Mouse (Mus musculus) cerebellum, postnatal 10 days (tissue): ENCODE results near the gene Fgfr3.

Experiments used
- DNase-seq, 2 experiments: peaks; one replicate each; pipeline ENCODE4 v3.0.0; 2021; ENCODE audit warnings: mixed read lengths in 2 of 2

The Fgfr3 gene

DNA sequence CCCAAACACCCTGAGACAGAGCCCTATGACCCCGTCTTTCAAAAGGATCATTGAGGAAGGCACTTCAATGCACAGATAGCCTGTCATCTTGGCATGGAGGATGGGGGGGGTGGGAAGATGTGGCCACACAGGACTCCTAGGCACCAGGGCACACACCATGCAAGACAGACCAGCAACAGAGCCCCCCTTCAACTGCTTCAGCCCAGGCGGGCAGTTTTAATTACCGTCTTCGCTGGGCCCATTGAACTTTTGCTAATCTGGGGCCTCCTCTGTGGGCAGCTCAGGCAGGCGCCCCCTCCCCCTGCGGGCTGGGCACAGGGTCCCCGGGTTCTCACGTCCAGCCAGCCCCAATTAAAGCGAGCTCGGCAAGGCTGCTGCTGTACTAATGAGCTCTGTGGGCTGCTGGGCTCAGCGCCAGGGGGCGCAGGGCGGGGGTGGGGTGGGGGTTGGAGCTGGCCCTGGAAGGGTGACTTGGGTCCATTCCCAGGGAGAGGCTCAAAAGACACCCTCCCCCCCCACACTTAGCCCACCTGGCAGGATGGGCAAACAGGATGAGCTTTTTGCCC, 23.4 kb upstream of the Fgfr3 start:
- DNase-seq, result peak; percentile 50 to 69

DNA sequence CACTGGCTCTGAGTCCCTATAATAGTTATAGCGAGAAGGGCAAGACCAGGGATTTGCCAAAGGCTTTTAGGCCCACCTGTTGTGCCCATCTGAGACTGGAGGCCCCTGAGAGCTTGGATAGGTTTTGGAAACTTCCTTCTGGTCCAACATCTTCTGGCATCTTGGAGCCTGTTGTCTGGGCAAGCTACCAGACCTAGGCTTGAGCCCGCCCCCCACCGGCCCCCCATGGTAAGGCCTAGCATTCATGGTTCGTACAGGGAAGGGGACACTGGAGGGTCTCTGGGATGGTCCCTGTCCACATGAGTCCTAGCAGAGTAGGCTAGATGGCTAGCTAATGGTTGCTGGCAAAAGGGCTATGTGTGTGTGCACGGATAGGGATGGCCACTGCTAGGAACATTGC, 22.8 kb upstream of the Fgfr3 start:
- DNase-seq, result peak in 1 of 2 experiments; percentile 51

DNA sequence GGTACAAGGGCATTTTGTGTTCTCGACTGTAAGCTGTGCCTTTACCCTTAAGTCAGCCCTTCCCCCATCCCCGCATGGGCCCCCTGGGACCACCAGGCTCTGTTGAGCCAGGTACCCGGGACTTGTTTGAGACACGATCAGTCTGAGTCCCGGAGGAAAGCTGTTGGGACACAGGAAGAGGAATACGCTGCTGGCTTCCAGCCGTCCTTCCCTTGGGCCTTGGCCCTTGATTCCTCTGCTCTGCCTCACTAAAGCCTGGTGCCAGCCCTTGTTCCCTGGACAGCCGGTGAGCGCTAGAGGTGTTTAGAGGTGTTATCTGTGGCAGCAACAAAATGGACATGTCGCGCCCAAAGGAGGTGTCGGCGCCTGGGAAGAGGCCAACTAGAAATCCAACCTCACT, 21.5 kb upstream of the Fgfr3 start:
- no peak for DNase-seq

DNA sequence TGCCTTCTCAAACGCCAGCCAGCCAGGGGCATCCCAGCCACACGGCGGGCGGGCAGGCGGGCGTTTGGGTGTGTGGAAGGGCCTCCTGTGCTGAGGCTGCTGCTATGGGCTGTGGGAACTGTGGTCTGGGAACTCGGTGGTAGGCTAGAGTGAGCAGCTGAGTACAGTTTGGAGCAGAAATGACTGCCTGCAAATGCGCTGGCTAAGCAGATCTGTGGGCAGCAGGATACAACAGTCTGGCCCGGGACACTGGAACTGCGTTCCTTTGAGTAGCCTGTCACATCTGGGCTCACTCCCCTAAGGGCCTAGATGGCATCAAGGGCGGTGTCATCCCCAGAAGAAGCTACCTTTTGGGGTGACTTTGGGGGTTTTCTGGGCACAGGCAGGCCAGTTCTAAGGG, 19.6 kb upstream of the Fgfr3 start:
- DNase-seq, result no peak

DNA sequence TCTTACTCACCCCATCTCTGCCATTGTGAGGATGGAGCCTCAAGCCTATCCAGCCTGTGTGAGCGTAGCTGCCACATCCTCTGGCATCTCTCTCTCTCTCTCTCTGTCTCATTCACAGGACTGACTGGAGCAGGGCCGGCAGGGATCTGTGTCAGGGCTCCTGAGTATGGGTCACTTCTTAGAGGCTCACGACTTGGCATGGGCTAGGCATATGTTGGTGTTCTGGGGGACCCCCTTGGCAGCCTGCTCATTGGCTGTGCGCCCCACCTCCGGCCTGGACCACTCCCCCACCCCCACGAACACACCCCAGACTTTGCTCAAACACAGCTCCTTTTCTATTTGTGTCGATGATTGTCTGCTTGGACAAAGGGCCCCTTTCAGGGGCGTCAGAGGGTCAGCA, 17.5 kb upstream of the Fgfr3 start:
- DNase-seq, result no peak

DNA sequence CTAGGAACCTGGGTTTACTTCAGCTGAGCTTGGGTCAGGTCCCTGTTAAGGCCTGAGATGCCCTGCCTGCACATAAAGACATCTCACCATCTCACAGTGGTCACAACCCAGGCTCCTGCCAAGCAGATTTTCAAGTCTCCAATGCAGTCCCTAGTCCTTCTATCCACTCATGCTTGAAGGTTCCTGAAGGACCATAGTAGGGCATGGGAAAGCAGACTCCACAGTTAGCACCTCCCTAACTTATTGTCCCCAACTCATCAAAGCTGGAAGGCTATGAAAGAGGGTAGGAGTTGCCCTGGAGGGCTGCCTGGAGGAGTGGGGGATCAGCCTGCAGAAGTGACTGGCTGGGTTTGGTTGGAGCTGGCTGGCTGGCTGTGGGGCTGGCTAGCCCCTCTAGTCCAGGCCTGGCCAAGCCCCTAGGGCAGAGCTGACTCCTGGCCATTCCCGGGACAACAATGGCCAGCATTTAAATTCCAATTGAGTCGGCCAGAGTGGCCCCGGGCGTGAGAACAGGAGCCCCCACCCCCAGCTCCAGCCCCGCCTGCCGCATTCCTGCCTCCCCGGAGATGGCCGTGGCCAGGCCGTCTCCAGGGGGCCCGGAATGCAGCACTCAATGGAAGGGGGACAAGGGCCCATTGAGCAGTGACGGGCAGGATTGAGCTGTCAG, 16.4 kb upstream of the Fgfr3 start:
- peak; percentile 46 to 68 for DNase-seq

DNA sequence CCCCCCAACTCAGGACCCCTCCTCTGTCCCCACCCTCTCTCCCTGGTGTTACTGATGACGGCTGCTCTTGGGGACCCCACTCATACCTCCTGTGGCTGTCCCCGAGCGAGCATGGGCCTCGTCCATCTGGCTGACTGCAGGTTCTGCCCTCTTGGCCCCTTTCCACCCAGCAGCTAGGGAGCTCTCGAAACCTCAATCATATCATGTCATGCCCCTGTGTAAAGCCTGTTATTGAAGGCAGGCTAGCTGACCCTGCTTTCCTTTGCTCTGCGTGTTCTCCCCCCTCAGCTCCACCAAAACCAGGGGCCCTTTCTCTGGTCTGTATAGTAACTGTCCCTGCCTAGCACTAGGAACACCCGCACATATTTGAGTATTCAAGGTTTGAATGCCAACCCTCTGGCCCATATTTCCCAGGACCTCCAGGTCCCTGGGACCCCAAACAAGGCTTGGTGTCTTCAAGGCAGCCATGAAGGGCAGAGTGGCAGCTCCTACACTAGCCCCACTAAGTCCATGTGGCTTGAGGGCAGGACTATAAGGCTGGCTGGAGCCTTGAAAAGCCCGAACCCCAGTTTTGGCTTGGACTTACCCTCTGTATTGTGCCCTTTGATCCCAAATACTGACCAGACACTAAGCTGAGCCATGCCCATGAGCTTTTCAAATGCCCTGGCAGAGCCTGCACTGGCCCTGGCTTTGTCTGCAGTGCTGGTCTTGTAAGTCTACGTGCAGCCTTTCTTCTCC, 15.7 kb upstream of the Fgfr3 start:
- DNase-seq, result peak; percentile 57 to 66

DNA sequence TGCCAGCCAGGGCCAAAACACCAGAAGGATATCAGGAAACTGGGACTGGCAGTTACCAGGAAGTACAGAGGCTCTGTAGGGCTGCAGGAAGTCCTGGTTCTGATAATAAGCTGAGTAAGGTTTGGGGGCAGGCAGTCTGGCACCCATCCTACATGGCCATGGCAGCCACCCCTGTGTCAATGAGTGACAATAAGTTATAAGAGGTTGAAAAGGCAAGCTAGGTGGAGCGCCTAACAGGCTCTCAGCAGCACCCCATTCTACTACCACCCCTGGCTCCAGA, 15.2 kb upstream of the Fgfr3 start:
- DNase-seq, result no peak

DNA sequence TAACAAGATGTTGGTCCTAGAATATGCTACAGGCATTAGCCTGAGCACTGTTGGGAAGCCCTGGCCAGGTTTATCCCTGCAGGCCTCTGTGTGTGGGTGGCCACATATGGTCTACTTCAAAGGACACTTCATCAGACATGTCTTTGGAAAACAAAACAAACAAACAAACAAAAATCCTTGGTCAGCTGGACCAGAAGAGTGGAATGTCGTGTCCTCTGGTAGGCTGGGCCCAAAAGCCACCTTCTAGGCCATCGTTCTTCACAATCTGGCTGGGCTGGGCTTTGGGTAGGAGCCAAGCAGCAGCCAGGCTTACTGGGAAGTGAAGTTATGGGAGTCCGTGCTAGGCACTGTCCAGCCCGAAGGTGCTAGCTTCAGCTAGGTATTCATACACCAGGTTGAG, 14.3 kb upstream of the Fgfr3 start:
- DNase-seq, result no peak

DNA sequence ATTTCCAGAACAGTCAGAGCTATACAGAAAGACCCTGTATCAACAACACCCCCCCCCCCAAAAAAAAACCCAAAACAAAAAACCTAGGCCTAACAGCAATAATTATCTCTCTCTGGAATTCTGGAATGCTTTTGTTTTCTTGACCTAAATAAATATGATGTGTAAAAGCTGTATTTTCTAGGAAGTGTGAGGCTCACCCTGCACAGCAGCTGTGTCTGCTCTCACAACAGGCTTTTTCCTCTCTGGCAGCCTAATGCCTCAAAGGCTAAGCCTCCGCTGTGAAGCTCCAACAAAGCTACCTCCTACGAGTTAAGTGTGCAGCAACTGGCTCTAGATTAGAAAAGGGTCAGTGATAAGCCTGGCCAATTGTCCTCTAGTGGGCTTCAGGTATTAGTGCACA, 12.4 kb upstream of the Fgfr3 start:
- DNase-seq, result no peak

DNA sequence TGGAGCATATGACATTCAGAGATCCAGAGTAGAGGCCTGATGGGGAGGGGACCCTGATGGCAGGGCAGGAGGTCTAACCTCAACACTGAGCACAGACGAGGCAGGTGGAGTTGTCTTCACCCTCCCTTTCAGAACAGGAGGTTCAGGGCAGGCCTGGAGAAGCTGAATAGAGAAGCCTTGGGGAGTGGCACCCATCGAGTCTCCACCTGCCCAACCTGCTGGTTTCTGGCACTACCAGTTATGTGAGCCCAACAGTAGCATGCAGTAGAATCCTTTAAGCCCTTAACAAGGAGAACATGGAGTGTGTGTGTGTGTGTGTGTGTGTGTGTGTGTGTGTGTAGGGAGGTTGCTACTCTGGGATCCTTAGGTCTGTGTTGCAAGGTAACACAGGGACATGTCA, 8.9 kb upstream of the Fgfr3 start:
- no peak for DNase-seq

DNA sequence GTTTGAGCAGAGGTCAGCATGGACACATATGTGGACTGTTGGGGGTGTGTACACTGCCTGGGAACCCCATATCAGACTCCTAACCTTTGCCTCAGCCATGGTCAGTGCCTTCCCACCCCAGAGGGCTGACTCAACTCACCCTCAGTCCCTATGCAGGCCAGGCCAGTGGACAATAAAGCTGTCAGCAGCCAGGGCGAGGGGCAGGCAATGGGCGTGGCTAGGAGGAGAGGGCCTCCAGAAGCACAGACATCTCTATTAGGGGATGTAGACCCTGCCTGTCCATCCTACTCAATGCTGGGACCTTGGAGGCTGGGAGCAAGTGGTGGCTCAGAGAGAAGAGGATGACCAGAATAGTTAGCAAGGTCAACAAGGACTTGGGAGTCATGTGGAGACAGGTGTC, 6.3 kb upstream of the Fgfr3 start:
- DNase-seq, result no peak

DNA sequence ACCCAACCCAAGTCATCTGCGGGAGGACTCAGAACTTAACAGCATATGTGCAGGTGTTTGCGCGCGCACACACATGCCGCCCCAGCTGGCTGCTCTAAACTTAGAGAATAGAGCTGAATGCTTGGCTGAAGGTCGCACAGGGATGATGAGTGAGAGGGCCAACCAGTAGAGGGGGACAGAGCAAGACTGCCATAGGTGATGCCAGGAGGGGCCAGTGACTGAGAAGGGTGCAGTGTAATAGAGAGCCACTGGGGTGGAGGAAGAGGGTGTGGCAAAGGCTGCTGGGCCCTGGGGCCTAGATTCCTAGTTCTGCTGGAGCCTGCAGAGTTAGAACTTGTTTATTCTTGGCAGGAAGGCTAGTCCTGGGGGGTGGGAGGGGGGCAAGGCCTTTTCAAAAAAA, 5.0 kb upstream of the Fgfr3 start:
- DNase-seq, result no peak

DNA sequence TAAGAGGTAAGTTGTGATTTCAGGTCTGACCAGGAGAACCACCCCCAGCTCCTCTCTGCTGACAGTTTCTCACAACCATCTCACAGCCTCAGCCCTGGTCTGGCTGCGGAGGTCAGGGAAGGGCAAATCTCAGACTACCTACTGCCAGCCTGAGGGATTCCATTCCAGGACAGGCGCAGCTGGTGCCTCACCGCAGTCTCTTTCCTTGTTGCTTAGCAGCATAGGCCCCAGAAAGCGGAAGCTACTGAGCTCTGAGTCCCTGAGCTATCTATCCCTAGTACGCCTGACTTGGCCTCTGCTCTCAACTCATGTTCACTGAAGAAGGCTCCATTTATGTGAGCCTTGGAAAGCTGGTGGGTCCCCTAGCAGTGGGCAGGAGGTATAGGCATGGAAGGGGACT, 3.0 kb upstream of the Fgfr3 start:
- no peak for DNase-seq

DNA sequence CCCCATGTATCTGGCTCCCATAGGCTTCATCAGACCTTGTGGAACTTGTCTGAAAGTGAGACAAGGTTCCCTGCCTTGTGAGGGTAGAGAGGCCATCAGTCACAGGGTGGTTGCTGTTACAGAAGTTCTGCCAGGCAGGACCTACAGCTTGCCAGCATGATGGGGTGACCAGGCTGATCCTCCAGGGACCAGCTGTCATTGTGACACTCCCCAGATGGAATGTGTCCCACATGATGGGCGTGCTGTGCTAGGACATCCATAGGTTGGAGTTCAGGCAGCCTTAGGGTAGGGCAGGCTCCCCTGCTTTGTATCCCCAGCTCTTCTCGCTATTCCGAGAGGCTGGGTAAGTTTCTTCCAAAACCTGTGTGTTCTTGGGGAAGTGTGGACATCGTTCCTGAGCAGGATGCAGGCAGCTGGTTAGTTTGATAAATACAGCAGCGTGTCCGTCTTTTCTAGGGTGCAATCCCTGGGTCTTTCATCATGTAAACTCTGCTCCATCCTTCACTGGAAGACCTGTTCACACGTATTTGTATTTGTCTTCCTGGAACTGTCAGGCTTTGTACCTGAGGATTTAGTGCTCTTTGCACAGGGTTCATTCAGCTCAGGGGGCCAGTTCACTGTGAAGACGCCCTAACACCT, 503 bp upstream of the Fgfr3 start:
- no peak for DNase-seq

DNA sequence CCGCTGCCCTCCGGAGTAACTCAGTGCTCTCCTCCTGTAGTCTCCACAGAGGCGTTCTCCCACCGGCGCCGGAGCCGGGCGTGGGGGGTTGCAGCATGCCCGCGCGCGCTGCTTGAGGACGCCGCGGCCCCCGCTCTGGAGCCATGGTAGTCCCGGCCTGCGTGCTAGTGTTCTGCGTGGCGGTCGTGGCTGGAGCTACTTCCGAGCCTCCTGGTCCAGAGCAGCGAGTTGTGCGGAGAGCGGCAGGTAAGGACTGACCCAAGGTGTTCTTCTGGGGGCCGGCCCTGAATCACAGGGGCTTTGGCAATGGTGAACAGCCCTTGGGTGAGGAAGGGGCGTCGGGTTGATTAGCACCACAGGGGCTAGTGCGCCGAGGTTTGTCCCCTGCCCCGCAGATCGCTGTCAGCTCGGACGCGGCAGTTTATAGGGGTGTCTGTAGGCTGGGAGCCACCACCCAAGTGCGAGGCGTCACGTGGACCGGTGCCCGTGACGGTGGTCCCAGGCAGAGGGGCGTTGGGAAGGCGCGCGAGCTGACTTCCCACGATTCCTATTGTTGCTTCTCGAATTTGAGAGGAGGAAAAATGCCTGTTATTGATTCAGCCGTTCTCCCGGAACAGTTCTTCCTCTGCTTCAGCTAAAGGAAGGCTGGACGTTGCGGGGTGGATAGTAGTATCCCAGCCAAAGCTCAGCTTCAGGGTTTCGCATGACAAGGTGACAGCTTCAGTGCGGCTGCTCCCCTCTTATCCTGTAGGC, 968 bp downstream of the Fgfr3 start:
- peak in 1 of 2 experiments; percentile 32 for DNase-seq

DNA sequence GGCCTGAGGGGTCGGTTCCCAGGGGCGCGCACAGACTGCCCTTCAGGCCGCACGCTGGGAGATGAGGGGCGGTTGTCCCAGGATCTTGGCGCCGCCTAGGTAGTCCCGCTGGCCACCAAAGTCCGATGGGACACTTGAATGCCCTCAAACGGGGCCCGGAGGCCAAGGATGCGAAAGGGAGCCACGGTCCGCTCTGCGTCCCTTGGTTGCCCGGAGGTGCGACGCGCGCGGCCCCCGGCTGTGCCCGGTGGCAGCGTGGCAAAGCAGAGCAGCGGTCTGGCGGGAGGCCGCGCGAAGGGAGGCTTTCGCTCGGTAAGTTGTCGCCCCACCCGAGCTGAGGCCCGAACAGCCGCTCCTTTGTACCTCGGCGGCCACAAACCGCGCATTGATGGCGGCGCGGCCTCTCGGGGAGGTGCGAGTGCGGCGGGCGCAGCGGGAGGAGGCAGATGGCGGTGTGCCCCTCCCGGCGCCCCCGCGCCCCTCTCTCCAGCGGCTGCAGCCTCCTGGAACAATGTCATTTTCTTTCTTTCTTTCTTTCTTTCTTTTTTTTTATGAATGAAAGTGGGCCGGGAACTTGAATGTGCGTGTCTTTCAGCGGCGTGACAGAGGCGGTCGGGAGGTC, 1.7 kb downstream of the Fgfr3 start:
- peak; percentile 34 to 46 for DNase-seq

DNA sequence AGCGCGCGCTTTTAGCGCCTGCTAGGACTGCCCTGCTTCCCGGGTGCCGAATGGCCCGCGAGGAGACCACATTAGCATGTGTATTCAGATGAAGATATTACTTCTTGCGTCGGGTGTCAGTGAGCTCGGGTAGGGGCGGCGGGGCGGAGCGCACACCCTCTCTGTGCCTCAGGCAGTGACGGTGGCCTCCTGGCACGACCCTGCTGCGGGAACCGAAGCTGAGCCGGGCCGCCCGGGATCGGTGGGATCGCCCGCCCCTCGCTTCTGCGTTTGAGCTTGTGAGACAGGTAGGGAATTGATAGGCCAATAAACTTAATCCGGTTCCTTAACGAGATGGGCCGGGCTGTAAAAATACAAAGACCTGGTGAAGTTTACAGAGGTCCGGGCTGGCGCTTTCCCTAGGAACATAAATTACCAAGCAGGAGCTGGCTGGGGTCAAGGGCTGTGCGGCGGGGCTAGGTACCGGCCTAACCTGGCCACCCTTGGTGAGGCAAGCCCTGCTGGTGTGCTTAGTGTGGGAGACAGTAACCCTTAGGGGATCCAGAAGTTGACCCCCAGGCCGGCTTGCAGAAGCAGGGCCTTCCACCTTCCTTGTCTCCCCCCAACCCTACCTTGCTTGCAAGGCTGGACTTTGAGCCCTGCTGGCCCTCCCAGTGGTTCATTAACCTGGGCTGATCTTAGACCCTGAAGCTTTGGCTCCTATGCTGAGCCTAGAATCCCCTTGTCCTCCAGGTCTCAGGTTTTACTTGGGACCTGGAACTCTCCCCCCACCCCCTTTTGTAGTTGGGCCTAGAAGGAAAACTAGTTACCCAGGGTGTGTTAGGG, 2.4 kb downstream of the Fgfr3 start:
- peak in 1 of 2 experiments; percentile 34 for DNase-seq

DNA sequence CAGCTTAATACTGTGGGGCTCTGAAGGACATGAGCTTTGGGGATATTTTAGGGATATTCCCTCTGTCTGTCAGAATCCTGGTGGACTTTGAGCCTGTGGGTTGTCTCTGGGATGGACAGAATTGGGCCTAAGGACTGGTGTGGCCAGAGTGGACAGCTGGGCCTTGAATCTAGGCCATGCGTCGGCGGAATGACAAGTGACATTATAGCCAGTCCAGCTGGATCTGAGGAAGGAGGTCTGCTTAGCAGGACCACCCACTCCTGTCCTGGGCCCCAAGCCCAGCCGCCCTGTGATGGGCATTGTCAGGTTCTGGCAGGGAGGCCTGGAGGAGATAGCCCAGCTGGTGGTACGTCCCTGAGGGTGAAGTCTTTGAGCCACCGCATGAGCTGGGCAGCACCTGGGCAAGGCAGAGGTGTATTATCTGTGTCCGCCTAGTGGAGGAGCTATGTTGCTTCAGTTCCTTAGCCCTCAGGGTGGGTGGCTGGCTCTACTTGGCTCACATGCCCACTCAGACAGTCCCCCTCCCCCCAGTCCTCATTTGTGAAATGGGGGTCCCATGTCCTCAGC, 4.7 kb downstream of the Fgfr3 start:
- DNase-seq, result peak; percentile 36 to 62

DNA sequence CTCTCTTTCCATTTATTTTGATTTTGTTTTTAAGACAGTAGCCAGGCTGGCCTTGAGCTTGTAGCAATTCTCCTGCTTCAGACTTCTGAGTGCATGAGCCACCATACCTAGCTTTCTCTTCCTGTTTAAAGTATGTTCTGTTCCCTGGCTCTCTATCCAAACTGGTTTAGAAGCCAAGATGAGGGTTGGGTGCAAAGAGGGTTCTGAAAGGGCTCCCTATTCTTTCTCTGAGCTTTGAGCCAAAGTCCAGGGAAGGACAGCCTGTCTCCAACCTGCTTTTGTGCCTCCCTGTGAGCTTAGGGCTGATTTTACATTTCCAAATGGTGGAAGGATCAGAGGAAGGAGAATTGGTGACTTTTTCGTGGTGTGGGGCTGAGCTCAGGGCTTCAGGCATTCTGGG, 5.4 kb downstream of the Fgfr3 start:
- DNase-seq, result no peak

DNA sequence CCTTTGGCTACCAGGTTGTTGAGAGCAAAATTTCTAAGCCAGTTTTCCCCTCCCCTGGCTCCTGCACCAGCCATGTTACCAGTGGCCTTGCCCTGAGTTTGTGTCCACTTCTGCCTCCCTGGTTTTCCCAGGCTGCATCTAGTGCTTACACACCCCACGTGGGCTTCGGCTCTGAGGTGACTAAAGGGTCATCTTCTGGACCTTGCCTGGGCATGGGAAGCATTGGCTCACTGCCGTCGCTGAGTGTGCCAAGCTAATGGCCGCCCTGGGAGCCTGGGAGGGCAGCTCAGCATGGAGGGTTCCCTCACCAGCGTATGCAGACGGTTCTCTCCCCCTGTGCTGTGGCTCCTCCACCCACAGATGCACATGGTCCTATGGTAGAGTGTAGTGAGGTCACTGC, 7.4 kb downstream of the Fgfr3 start:
- no peak for DNase-seq

DNA sequence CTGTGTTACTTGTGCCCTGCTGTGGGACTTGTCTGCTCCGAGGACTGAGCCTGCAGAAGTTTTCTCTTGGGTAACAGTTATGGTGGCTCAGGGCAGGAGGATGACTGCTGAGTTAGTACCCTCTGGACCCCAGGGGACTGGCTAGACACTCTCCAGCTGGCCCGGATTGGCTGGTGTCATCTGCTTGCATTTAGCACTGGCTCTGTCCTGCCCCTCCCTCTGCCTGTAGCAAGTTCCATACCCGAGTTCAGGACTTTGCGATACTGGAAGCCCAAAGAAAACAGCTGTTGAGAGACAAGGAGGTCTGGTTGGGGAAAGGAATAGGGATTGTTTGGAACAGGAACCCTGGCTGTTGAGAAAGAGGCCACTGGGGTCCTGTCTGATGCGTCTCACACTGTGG, 9.0 kb downstream of the Fgfr3 start:
- DNase-seq, result no peak
